Mouse (Mus musculus) cerebellum, adult 18-20 months (tissue): ENCODE results near the gene Lnx1.

ENCODE experiments used
- DNase-seq, 2 experiments: peaks; one replicate each; pipeline ENCODE4 v3.0.0; 2021

The Lnx1 gene

GRCm38 (mm10) chr5:74601171-74601570 is 101.5 kb downstream of the Lnx1 start:
- no peak for DNase-seq

GRCm38 (mm10) chr5:74600010-74600409 is 102.7 kb downstream of the Lnx1 start:
- no peak for DNase-seq

- DNase-seq: no peak
Observed at GRCm38 (mm10) chr5:74593147-74593546, 109.6 kb downstream of the Lnx1 start.

- no peak for DNase-seq
Observed at GRCm38 (mm10) chr5:74591413-74591812, 111.3 kb downstream of the Lnx1 start.

- DNase-seq: no peak
Observed at GRCm38 (mm10) chr5:74589133-74589532, 113.6 kb downstream of the Lnx1 start.

GRCm38 (mm10) chr5:74571767-74572166 is 130.9 kb downstream of the Lnx1 start:
- DNase-seq: no peak

- DNase-seq: no peak
Observed at GRCm38 (mm10) chr5:74561151-74561550, 141.6 kb downstream of the Lnx1 start.

- no peak for DNase-seq
Observed at GRCm38 (mm10) chr5:74549566-74549965, 153.1 kb downstream of the Lnx1 start.

- DNase-seq: no peak
Observed at GRCm38 (mm10) chr5:74545606-74546005, 157.1 kb downstream of the Lnx1 start.
